Mouse (Mus musculus): ENCODE data around the gene Tnrc18.

- TF ChIP-seq CTCF (IDR thresholded peaks at IDR 0.05; ENCODE audit: insufficient read depth, low read depth, low read length) (no peak), POLR2A (IDR thresholded peaks at IDR 0.05; ENCODE audit: insufficient read depth, low read depth, low read length) (no peak)
Observed at GRCm38 (mm10) chr5:142780579-142780978, 36.9 kb downstream of the Tnrc18 start.
